Mouse (Mus musculus) left cerebral cortex, adult 11 months (tissue): ENCODE measurements around the gene Gm42906.

ENCODE experiments used
- DNase-seq: peaks from one replicate; pipeline ENCODE4 v3.0.0; 2022; ENCODE audit warnings: low spot score

Gm42906 gene

GRCm38 (mm10) chr5:151022939-151023338 is 405.0 kb downstream of the Gm42906 start:
- DNase-seq = no peak

- DNase-seq = no peak
Observed at GRCm38 (mm10) chr5:151022026-151022425, 405.9 kb downstream of the Gm42906 start.

- DNase-seq = no peak
Observed at GRCm38 (mm10) chr5:151020831-151021230, 407.1 kb downstream of the Gm42906 start.

- DNase-seq = no peak
Observed at GRCm38 (mm10) chr5:151020031-151020820, 407.7 kb downstream of the Gm42906 start.

GRCm38 (mm10) chr5:151018959-151019358 is 409.0 kb downstream of the Gm42906 start:
- DNase-seq = no peak

- no peak for DNase-seq
Observed at GRCm38 (mm10) chr5:151018450-151018849, 409.5 kb downstream of the Gm42906 start.
